Mouse (Mus musculus) brain, embryonic 14.5 days (tissue): ENCODE results near the gene Aox2.

Source experiments
- CTCF ChIP-seq: fragments of 200-500 bp; IDR thresholded peaks from 2 replicates; pipeline ENCODE4 v1.5.1; 2012; ENCODE audit warnings: inconsistent platforms, mild to moderate bottlenecking, moderate library complexity, borderline replicate concordance; ENCODE audit not compliant: insufficient read depth, insufficient read length; ENCODE audit errors: extremely low read depth
- POLR2A ChIP-seq: fragments of 200-500 bp; IDR thresholded peaks from 2 replicates; pipeline ENCODE4 v1.6.1; 2012; ENCODE audit warnings: mild to moderate bottlenecking, inconsistent platforms, borderline replicate concordance; ENCODE audit not compliant: poor library complexity, insufficient read depth, insufficient read length, severe bottlenecking; ENCODE audit errors: extremely low read depth

DNA sequence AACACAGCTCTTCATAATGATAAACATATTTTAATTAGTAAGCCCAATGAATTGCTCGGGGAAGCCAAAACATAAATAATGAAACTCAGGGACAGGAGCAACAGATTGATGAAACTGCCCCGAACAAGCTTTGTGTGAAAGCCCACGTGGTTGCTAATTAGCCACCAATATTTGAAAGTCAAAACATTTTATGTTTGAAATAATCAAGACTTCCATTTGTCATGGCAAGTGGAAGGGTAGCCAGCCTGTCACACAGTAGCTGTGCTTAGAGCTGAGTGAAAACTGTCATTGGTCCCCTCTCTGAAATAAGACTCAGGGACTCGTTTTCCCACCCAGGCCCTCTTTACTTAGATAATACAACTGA is 3.5 kb downstream of the Aox2 start:
- TF ChIP-seq CTCF = no peak
- no peak for TF ChIP-seq POLR2A
